Mouse (Mus musculus): ENCODE data around the gene Flvcr1.

Gene Flvcr1

DNA sequence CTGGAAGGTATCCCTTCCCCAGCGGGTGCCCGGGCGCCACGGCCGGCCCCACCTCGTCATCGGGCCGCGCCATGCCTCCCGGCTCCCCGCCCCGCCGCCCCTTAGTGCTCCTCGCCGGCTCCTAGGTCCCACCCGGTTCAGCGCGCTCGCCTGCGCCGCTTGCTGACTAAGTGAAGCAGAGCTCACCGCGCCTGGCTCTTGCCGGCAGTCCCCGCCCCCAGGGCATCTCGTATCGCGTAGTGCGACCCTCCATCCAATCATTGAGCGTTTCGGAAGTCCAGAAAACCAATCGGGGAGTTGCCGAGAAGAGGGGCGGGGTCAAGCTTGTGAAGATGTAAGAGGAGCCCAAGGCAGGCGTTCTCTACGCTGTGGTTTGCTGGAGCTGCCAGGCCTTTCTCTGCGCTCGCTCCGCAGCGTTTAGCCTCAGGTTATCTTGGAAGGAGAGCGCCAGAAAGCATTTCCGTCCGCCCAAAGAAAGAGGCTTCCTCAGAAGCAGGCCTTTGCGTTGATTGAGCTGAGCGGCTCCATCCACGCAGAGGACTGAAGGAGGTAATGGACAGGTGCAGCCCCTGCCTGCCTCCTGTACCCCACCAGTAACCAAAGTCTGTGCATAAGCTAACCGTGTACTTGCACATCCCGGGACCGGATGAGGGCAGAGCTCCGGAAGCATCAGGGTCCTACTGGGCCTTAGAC, at the start of gene Flvcr1:
Gene Flvcr1, minus strand, starts transcription at position 138 of the 693 bp plus-strand sequence.
- peak; percentile 99 for DNase-seq (ENCODE audit: low spot score in 2 of 2)

DNA sequence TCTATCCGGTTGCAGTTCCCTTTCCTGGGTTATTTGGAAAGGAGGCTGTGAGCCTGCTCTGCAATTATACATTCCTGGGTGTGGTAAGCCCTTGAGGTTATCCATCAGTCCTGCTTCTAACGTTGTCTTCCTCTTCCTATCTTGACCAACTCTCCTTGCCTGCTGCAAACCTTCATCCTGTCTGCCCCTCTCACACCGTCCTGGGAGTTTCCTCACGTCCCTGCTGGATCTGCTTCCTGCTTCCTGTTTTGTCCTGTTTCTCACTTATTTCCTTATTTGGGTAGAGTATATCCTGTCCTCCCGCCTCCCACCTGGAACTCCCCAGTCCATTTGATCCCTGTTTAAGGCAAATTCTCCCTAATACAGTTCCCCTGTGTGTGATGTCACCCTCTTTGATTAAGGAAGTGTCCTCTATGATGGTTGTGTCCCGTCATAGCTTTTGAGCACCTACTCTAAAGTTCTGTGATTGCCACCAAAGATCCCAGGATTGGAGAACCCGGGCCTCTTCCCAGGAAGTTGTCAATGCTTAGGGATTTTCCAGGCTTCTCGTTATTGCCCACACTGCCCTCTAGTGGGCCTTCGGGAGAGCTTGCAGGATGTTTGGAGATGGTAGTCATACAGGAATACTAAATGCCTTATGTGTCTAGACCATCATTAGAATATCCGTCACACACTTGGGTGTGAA, 49.4 kb upstream of the Flvcr1 start:
- peak; percentile 56 to 63 for DNase-seq (ENCODE audit: low spot score in 2 of 2)

DNA sequence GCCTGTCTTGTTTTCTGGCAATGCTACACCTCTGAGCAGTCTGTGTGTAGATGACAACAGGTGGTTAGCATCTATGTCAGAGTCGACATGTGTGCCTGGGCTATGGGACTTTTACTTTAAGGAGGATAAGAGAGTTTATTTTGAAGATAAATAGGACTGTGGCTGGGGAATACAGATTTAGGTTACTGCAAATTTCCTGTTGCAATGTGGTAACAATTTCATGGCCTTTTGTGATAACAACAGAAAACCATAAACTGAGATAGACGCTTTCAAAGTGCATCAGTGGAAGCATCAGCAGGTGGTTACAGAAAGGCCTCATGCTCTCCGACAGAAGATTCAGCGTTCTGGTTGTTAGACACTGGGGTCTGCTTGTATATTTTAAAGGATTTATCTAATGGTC, 47.5 kb upstream of the Flvcr1 start:
- DNase-seq (ENCODE audit: low spot score in 2 of 2) = no peak

- DNase-seq (ENCODE audit: low spot score in 2 of 2) = no peak
These were observed 47.0 kb upstream of the Flvcr1 start for GRCm38 (mm10) chr1:191073001-191073400.

GRCm38 (mm10) chr1:191072329-191072913, 46.5 kb upstream of the Flvcr1 start:
- no peak for DNase-seq (ENCODE audit: low spot score in 2 of 2)

DNA sequence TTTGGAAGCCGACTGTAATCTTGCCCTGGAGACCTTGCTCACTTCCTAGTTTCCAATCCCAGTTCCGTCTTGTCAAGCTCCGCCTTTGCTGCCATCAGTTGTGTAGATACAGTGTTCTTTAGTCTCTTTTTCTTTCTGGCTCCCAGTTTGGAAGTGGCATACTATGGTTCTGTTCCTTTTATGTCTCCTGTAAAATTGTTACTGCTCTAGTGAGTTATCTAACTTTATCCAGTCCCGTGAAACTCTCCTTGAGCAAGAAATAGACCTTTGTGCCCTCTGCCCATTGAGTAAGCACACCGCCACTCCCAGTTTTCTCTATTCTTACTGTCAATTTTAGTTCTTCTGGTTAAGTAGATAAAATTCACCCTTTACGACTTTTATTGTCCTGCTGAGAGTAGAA, 45.7 kb upstream of the Flvcr1 start:
- no peak for DNase-seq (ENCODE audit: low spot score in 2 of 2)

- DNase-seq (ENCODE audit: low spot score in 2 of 2) = no peak
These were observed 44.3 kb upstream of the Flvcr1 start for GRCm38 (mm10) chr1:191070259-191070658.

- DNase-seq (ENCODE audit: low spot score in 2 of 2) = no peak
These were observed 42.4 kb upstream of the Flvcr1 start for GRCm38 (mm10) chr1:191068377-191068776.

- DNase-seq (ENCODE audit: low spot score in 2 of 2) = no peak
These were observed 39.2 kb upstream of the Flvcr1 start for GRCm38 (mm10) chr1:191065188-191065587.

DNA sequence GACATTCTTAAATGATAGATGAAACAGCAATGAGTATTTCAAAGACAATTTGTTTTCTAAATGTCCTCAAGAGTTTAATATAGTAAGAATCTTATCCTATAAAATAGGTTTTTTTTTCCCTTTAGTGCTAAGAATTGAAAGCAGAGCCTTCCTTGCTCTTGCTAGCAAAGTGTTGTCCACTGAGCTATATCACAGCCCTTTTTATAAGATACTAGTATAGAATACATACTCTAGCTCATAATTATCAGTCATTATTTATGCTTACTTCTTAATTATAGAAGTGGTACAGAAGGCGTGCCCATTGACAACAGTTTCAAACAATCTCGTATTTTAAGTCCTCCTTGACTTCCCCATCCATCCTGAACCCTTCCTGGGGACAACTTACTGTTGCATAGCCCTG, 38.6 kb upstream of the Flvcr1 start:
- DNase-seq (ENCODE audit: low spot score in 2 of 2) = no peak

- DNase-seq (ENCODE audit: low spot score in 2 of 2) = no peak
These were observed 37.7 kb upstream of the Flvcr1 start for GRCm38 (mm10) chr1:191063700-191064099.

- peak; percentile 91 to 96 for DNase-seq (ENCODE audit: low spot score in 2 of 2)
These were observed 37.0 kb upstream of the Flvcr1 start, which contains the start of the genes Tatdn3 and Nsl1 for GRCm38 (mm10) chr1:191062781-191063485. Tatdn3 (minus strand) TSS chr1:191062932. Nsl1 (plus strand) TSS chr1:191063012.

DNA sequence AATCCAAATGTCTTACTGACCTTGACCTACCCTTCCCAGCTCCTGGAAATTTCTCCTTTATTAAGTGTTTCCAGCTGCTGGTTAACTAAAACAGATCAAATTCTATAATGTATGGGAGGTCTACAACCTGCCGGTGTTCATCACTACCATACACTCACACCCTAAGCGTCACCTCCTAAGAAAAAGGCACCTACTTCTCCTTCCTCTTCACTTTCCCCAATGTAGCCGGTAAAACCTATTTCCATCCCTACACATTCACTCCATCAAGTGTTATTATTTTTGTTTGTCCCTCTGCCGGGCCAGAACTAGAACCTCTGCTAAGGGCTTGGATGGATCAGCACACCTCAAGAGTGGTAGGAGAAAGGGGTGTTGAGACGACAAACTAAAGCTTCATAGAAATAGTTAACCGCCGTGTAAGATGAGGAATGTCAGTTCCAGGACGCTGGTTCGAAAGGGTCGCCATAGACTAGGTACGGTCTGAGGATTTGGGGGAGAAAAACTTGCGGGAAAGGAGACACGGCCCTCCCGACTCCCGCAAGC, 36.4 kb upstream of the Flvcr1 start:
- no peak for DNase-seq (ENCODE audit: low spot score in 2 of 2)

GRCm38 (mm10) chr1:191057461-191057860, 31.5 kb upstream of the Flvcr1 start:
- DNase-seq (ENCODE audit: low spot score in 2 of 2) = no peak

GRCm38 (mm10) chr1:191055533-191055873, 29.5 kb upstream of the Flvcr1 start:
- no peak for DNase-seq (ENCODE audit: low spot score in 2 of 2)

DNA sequence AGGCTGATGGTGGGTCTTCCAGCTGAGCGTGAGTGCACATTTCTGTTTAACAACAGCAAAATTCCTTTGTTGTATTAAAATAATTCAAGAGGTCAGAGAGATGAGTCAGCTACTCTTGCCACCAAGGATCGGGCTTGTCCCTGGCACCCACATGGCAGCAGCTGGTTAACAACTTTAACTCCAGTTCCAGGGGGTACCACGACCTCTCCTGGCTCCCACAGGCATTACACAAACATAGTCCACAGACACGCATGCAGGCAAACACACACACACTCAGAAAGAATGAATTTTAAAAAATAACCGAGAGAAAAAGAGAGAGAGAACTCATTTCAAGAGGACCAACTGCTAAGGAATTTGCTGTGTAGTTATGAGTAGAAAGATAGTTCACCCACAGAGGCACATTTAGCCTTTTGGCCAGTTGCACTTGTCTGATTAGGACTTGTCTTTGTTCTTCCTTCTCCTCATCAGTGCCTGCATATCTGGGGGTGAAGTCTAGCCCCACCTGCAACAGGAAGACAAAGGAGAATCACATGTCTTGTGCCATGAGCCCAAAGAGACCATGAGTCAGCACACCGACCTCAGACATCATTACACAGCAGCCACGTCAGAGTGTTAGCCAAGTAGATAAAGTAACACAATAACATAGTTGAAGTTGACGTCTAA, 29.0 kb upstream of the Flvcr1 start:
- no peak for DNase-seq (ENCODE audit: low spot score in 2 of 2)

DNA sequence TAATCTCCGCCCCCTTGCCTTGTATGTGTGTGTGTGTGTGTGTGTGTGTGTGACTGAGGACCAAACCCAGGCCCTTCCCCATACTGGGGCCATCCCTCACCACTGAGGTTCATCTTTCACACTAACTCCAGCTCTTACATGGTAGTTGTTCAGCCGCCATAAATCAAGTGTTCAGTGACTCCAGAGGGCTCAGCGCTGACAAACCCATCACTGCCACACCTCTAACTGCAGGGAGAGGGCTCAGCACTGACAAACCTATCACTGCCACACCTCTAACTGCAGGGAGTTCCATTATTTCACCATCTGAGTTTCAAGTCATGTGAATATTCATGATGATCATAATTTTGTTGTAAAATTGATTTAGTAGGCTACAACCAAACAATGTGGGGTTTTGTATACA, 27.6 kb upstream of the Flvcr1 start:
- no peak for DNase-seq (ENCODE audit: low spot score in 2 of 2)

DNA sequence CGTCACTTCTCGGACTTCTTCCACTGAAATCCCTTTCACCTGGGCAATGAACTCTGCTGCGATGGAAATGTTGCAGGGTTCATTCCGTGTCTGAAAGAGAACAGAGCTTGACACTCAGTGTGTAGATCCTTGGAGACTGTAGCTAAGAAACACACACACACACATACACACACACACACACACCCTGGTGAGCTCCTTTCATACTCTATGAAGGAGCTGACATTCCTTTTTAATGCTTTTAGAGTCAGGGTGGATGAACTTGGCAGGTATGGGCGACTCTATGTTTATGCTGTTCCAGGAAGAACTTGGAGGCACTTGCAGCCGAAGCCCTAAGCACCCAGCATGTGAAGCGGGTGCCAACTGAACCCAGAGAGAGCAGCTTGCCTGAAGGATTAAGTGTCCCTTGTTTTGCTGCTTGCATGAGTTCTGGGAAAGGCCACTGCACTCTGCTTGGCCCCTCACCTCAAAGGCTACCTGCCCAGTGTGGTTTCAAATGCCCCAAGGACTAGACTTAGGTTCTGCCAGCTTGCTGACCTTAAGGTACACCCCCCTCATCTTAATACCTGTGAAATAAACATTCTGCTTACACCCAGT, 20.4 kb upstream of the Flvcr1 start:
- no peak for DNase-seq (ENCODE audit: low spot score in 2 of 2)

- no peak for DNase-seq (ENCODE audit: low spot score in 2 of 2)
These were observed 19.3 kb upstream of the Flvcr1 start for GRCm38 (mm10) chr1:191045264-191045663.

GRCm38 (mm10) chr1:191042688-191043087, 16.7 kb upstream of the Flvcr1 start:
- no peak for DNase-seq (ENCODE audit: low spot score in 2 of 2)

- DNase-seq (ENCODE audit: low spot score in 2 of 2) = no peak
These were observed 16.1 kb upstream of the Flvcr1 start for GRCm38 (mm10) chr1:191042106-191042505.
